Mouse (Mus musculus): Measurements from ENCODE around the gene Egfl7.

DNA sequence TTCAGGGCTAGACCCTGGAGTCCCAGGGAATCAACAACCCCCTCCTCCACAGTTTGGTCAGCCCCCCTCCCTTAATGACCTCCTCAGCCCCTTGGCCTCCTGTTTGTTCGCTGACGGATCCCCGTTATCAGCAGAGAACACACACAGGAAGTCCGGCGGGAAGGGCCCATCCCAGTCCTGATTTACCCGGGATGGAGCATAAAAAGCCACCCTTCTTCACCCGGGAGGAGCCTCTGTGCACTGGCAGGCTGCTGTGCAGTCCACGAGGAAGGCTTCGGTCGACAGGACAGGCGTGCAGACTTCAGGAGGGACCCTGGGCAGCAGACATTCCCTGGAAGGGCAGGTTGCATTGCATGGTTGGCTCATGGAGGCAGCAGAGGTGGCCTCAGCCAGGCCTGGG is 3.8 kb downstream of the Egfl7 start:
- TF ChIP-seq CTCF (IDR thresholded peaks at IDR 0.05; ENCODE audit: control insufficient read depth, insufficient read depth, insufficient replicate concordance, low read depth, low read length) (no peak), POLR2A (IDR thresholded peaks at IDR 0.05; ENCODE audit: control insufficient read depth, low read depth, low read length) (no peak)
